Mouse (Mus musculus) activated CD4-positive, CD25-positive, alpha-beta regulatory T cell, adult 4 months (primary cell): ENCODE measurements at regions not wholly inside any gene's neighbourhood (a gene's known extent, or its start where the extent isn't known, plus 50 kb on each side); places are given as distances from the start of the nearest gene placed in this dataset.
A peak's percentile ranks its signal among the peaks of the same experiment; 100 is the strongest.

Experiments used
- ATAC-seq: one replicate; pipeline ENCODE4 v1.8.0; 2017

DNA sequence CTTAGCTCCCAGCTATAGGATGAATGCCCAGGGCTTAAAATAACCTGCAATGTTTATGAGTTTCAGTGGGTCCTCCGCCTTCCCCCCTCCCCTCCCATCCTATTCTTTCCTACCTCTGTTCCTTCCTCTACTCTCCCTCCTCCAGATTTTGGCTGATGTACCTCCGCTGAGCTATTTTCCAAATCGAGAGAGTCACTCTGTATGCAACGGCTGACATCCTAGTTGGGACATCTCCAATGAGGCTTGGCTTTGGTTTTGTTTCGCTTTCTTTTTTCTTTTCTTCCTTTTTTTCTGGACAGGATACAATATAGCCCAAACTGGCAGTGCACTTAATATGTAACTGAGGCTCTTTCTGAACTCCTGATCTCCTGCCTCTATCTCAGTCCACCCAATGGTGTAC, 76.7 kb upstream of the Klf7 start:
- no peak for ATAC-seq

DNA sequence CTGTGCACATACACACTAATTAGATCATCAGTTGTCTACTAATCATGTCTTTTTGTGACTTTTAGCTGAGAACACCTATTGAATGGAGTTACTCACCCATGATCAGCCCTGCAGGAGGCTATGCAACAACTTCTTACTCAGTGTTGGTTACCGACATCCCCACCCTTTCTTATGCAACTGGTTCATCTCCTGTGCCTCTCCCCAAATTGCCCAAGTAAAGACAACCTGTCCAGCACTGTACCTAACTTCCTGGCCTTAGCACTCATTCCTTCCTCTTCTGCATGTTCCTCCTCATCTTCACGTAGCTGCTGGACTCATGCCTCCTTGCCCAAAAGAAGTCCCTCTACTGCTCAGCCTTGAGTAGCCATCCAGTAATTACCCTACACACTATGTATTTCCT, 76.2 kb upstream of the Klf7 start:
- no peak for ATAC-seq

DNA sequence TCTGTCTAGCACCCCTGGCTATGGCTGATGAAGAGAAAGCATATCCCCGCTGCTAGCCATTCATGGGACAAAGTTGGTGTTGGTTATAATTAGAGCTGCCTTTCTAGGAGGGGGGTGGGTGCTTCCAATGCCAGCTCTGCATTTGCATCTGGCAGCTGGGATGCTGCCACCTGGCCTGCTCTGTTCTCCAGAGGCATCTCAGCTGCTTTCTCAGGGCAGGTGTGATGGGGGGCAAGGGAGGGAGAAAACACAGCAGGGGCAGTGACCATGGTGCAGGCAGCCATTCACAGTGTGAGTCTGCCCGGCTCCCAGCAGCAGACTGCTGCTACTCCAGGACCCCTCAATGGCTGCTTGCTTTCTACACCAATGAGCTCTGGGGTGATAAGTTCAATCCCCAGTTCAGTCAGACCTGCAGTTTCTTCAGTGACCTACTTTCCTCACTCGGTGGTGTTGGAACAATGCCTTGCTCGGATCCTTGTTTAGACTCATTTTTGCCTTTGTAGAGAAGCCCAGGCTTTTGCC, 73.9 kb upstream of the Klf7 start:
- no peak for ATAC-seq

DNA sequence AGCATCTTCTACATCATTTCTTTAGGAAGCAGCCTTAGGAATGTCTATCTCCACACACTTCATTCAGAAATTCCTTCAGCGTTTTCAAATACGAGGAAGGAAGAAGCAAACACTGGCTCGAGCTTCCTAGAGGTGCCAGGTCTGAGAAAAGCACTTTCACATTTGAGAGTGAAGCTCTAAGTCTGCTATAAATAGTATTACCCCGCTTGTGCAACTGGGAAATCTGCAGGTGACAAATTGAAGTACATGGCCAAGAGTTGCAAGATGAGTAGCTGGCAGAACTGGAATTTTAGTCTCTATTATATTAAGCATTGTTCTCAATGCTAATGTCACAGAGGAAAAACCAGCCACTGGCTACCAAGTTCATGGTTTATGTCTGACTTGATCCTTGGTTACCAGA, 73.2 kb upstream of the Klf7 start:
- no peak for ATAC-seq

DNA sequence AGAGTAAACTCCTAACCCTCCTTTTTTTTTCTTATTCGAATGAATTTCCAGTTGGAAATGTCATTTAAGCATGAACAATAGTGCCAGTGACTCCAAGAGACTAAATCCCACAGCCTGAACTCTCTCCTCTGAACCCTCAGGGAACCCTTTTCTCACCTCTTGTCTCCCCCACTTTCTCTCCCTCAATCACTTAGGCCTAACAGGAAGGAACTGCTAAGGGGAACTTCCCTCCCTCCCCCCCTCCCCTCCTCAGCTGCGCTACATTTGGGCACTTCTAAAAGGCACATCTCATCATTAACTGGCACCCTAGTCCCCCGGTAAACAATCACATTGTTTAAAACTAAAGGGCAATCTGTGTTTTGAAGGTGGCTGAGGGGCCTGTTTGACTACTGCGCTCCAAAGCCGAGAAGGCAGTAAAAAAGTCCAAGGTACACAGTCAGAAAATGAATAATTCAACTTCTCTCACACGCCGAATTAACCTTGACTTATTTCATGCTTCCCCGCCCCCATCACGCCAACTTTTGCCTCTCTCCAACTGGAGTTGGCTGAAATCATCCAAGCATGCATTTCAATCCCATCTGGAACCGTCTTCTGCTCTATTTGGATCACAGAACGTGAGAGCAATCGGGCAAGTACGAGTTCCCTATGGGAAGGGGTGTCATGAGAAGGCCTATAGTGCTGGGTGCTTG, 71.2 kb upstream of the Klf7 start:
- ATAC-seq, result peak; percentile 23

DNA sequence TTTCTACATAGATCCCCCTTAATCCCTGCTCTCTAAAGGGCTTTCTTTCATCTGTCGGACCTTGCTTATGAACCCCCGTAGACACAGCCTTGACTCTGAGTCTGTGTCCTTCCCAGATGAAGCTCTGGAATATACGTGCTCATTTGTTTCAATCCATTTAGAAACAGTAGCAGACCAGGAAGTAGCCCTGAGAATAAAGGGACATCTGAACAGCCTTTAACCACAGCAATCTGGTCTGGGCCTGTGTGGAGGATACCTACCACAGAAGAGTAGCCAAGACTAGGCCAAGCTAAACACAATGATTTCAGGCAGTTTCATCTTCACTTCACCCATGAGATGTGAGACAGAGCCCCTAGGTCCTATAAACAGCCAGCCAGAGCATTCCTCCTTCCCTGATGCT, 70.7 kb upstream of the Klf7 start:
- ATAC-seq, result no peak

DNA sequence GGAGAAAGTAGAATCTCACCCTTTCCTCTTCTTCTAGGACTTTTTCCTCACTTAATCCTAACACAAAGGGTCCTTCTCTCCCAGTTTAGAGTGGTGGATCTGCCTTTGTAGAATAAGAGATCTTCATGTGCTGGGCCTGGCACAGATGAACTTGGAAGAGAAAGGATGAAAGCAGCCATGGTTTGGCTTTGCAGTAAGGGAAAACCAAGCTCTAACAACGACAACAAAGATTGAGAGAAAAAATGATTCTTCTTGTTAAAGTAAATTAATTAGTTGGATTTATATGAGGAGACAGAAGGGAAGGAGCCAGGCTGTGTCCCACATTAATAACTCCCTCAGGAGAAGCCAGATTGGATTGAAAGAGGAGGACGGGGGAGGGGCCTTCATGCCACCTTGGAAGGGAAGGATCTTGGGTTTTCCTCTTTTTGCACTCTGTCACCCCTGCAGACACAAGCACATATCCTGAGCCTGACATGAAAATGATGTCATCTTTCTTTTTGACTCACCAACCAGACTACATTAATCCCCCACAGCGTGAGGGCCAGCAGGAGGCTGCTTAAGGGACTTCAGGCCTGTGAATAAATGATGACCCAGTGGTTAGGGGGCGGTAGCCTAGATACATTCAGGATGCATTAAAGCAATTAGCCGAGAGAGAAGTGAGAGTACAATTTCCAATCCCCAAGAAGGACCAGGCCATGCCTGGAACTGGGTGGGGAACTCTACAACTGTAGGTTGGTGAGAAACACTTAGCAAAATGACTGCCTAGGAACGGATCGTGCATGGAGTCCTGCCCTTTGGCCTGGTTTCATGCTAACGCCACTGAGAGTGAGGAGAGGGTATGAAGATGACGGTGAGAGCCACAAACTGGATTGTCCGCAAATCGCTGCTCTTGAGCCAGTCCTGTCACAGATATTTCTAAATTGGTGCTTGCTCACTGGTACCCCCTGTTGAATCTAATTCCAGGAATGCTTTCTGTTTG, 69.4 kb upstream of the Klf7 start:
- no peak for ATAC-seq

DNA sequence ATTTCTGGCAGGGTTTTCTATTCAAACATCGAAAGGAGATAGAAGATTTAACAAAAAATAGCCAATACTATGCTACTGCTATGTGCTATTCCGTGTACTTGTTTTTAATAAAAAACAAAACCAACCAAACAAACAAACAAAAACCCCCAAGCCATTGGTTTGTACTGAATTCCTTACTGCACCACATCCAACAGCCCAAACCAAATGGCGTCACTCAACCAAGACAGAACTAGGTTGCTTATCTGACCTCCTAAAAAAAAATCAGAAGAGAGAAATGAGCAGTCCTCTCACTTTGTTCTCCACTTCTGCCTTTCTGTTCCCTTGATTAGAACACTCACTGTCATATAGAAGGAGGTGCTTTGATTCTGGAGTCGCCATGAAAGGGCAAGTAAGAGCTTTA, 68.6 kb upstream of the Klf7 start:
- ATAC-seq, result no peak

DNA sequence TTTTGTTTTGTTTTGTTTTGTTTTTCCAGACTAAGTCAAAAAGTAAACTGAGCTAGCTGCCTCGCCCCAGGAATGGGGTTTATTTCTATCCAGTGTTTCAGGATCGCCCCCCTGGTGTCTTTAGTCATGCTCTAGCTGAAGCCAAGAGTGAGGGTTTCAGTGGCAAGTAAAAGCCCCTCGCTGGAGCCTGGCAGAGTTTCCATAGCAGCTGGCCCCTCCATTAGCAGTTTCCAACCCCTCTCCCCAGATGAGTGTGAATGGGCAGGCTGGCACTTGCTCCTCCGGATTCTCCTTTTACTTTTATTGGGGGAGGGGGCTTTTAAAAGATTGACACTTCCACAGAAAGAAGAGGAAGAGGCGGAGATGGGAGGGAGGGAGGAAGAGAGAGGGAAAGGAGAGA, 68.0 kb upstream of the Klf7 start:
- ATAC-seq, result no peak

DNA sequence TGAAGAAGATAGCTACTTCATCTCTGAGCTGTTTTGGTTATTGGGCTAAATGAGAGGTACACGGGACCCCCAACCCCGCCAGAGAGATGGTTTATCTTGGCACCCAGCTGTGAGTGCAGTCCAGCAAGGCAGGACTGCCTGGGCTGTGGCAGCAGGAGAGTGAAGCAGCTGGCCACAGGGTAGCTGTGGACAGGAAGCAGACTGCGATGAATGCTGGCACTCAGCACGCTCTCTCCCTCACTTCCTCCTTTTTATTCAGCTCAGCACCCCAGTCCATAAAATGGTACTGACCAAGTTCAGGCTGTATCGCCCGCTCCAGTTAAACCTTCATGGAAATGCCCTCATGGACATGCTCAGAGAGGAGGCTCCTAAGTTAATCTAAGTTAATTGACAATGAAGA, 67.4 kb upstream of the Klf7 start:
- ATAC-seq, result no peak

DNA sequence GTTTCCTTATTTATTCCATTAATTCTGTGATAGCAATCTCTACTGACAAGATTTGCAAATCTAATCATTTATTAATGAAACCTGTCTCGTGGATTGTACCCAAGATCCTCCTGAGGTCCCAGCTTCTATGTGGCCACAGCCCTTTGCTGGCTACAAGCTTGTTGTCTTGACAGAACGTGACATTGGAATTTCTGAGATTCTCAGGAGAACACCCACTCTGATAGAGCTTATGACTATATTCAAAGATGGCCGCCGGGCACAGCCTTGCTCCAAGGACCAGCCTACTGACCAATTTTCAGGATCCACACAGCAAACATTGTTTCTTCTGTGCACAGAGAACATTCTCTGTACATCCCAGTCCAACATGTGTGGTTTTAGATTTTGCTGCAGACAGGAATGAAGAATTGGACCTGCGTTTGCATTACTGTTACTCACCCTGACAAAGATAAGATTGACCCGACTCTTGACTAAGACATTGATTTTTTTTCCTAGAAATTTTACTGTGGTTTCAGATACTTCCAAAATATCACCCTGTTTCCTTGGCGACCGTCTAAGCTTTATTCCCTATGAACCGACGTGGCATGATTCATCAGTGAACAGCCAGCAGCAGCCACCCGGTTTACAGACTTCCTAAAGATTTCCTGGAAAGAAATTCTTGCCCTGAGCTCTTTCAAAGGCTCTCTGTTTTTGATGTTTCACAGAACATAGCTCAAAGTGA, 65.9 kb upstream of the Klf7 start:
- no peak for ATAC-seq

DNA sequence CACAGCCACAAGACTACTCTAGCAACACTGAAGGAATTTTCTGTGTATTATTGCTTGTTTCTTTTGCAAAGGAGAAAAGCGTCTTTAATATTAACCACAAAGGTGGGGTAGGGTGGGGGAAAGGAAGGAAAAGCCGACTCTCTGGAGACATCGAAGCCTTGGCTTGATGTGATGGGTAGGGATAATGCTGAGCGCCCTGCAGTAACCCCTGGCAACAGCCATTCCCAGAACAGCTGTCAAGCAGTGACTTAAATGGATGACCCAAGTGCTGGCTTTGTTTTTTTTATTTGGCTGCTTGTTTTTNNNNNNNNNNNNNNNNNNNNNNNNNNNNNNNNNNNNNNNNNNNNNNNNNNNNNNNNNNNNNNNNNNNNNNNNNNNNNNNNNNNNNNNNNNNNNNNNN, 51.6 kb upstream of the Klf7 start:
- ATAC-seq, result no peak

DNA sequence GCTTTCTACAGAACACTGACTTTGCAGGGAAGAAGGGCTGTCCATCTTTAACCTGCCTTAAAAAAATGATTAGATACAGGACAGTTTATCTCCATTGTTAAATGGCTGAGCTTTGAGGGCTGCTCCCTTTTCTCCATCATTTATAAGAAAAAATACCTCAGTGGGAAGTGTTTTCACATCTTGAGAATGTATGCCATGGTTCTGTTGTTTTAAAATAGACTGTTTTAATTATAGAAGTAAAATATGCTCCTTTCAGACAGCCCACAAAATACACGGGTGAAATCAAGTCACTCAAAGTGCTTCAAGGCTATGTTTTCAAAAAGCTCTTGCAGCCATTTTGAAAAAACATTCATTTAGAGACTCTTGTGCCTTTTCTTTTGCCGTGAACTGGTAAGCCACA, 50.0 kb upstream of the Klf7 start:
- no peak for ATAC-seq
